Mouse (Mus musculus): ENCODE data around the gene Efcab6. TPM values are rescaled to one million over a fixed set of nuclear protein-coding genes. Genes with fewer than 3 reads are reported as not detected.
A peak's percentile ranks its signal among the peaks of the same experiment; 100 is the strongest.

The Efcab6 gene
- total RNA-seq, 1 experiment, result 0.76 TPM

GRCm38 (mm10) chr15:83883821-83884220, 181.4 kb downstream of the Efcab6 start:
- DNase-seq (ENCODE audit: low read depth, low spot score), result no peak
- Histone ChIP-seq H3K27ac (ENCODE audit: insufficient read depth, low read depth, low read length, poor library complexity, severe bottlenecking) (no peak overlapping the region), H3K4me3 (ENCODE audit: insufficient read depth in 1 of 2, low read depth in 1 of 2, low read length in 2 of 2, poor library complexity in 1 of 2, severe bottlenecking in 1 of 2) (no peak overlapping the region), H3K4me1 (ENCODE audit: control insufficient read depth in 2 of 2, insufficient read depth in 2 of 2, low read length in 2 of 2, poor library complexity in 1 of 2) (peaks cover 0 to 3% of the 10 kb centered on the region in 2 experiments; a peak in 1 of 4 replicates), H3K9me3 (ENCODE audit: control insufficient read depth, insufficient read depth, low read depth, low read length) (no peaks in the 10 kb centered on the region), H3K36me3 (ENCODE audit: control insufficient read depth, insufficient read depth, low read length, poor library complexity, severe bottlenecking) (no peaks in the 10 kb centered on the region), H3K9ac (ENCODE audit: insufficient read depth, low read depth, low read length, poor library complexity, severe bottlenecking) (no peak overlapping the region)
- in situ Hi-C loops (cut with MboI; ENCODE audit: low sequenced_read_pairs in 2 of 2, unreplicated experiment in 2 of 2), result no loop called here
- TF ChIP-seq MAFK (IDR thresholded peaks at IDR 0.05; ENCODE audit: insufficient read depth, low read depth, low read length) (no peak), CHD2 (IDR thresholded peaks at IDR 0.05; ENCODE audit: low read depth, low read length) (no peak), HCFC1 (IDR thresholded peaks at IDR 0.05; ENCODE audit: borderline replicate concordance, insufficient read depth, low read length) (no peak), ZNF384 (IDR thresholded peaks at IDR 0.05; ENCODE audit: low read depth, low read length) (no peak), ZC3H11A (IDR thresholded peaks at IDR 0.05; ENCODE audit: borderline replicate concordance, low read depth, low read length) (no peak)

- no peak for TF ChIP-seq ZC3H11A (IDR thresholded peaks at IDR 0.05; ENCODE audit: borderline replicate concordance, low read depth, low read length)
- TF ChIP-seq MAFK (IDR thresholded peaks at IDR 0.05; ENCODE audit: insufficient read depth, low read depth, low read length), result no peak
- no peak for TF ChIP-seq CHD2 (IDR thresholded peaks at IDR 0.05; ENCODE audit: low read depth, low read length)
- no peak for TF ChIP-seq ZNF384 (IDR thresholded peaks at IDR 0.05; ENCODE audit: low read depth, low read length)
- no peak for TF ChIP-seq HCFC1 (IDR thresholded peaks at IDR 0.05; ENCODE audit: borderline replicate concordance, insufficient read depth, low read length)
- H3K4me1 ChIP-seq (ENCODE audit: control insufficient read depth in 2 of 2, insufficient read depth in 2 of 2, low read length in 2 of 2, poor library complexity in 1 of 2), result peaks cover 0 to 3% of the 10 kb centered on the region in 2 experiments; a peak in 1 of 4 replicates
- in situ Hi-C loops (cut with MboI; ENCODE audit: low sequenced_read_pairs in 2 of 2, unreplicated experiment in 2 of 2), result no loop called here
- no peaks in the 10 kb centered on the region for H3K9me3 ChIP-seq (ENCODE audit: control insufficient read depth, insufficient read depth, low read depth, low read length)
- no peak overlapping the region for H3K9ac ChIP-seq (ENCODE audit: insufficient read depth, low read depth, low read length, poor library complexity, severe bottlenecking)
- no peak overlapping the region for H3K4me3 ChIP-seq (ENCODE audit: insufficient read depth in 1 of 2, low read depth in 1 of 2, low read length in 2 of 2, poor library complexity in 1 of 2, severe bottlenecking in 1 of 2)
- no peak overlapping the region for H3K27ac ChIP-seq (ENCODE audit: insufficient read depth, low read depth, low read length, poor library complexity, severe bottlenecking)
- DNase-seq (ENCODE audit: low read depth, low spot score), result peak; percentile 69
- H3K36me3 ChIP-seq (ENCODE audit: control insufficient read depth, insufficient read depth, low read length, poor library complexity, severe bottlenecking), result no peaks in the 10 kb centered on the region
These were observed 185.3 kb downstream of the Efcab6 start for GRCm38 (mm10) chr15:83879845-83880244.

- Histone ChIP-seq H3K9me3 (ENCODE audit: control insufficient read depth, insufficient read depth, low read depth, low read length) (no peaks in the 10 kb centered on the region), H3K9ac (ENCODE audit: insufficient read depth, low read depth, low read length, poor library complexity, severe bottlenecking) (no peak overlapping the region), H3K27ac (ENCODE audit: insufficient read depth, low read depth, low read length, poor library complexity, severe bottlenecking) (no peak overlapping the region), H3K4me1 (ENCODE audit: control insufficient read depth in 2 of 2, insufficient read depth in 2 of 2, low read length in 2 of 2, poor library complexity in 1 of 2) (peaks cover 0 to 2% of the 10 kb centered on the region in 2 experiments; a peak in 1 of 4 replicates), H3K36me3 (ENCODE audit: control insufficient read depth, insufficient read depth, low read length, poor library complexity, severe bottlenecking) (no peaks in the 10 kb centered on the region), H3K4me3 (ENCODE audit: insufficient read depth in 1 of 2, low read depth in 1 of 2, low read length in 2 of 2, poor library complexity in 1 of 2, severe bottlenecking in 1 of 2) (no peak overlapping the region)
- in situ Hi-C loops (cut with MboI; ENCODE audit: low sequenced_read_pairs in 2 of 2, unreplicated experiment in 2 of 2), result no loop called here
- no peak for DNase-seq (ENCODE audit: low read depth, low spot score)
- TF ChIP-seq ZC3H11A (IDR thresholded peaks at IDR 0.05; ENCODE audit: borderline replicate concordance, low read depth, low read length), result no peak
- TF ChIP-seq CHD2 (IDR thresholded peaks at IDR 0.05; ENCODE audit: low read depth, low read length), result no peak
- TF ChIP-seq MAFK (IDR thresholded peaks at IDR 0.05; ENCODE audit: insufficient read depth, low read depth, low read length), result no peak
- TF ChIP-seq HCFC1 (IDR thresholded peaks at IDR 0.05; ENCODE audit: borderline replicate concordance, insufficient read depth, low read length), result no peak
- TF ChIP-seq ZNF384 (IDR thresholded peaks at IDR 0.05; ENCODE audit: low read depth, low read length), result no peak
These were observed 187.3 kb downstream of the Efcab6 start for GRCm38 (mm10) chr15:83877898-83878297.

- Histone ChIP-seq H3K4me1 (ENCODE audit: control insufficient read depth in 2 of 2, insufficient read depth in 2 of 2, low read length in 2 of 2, poor library complexity in 1 of 2) (peaks cover 0 to 2% of the 10 kb centered on the region in 2 experiments; a peak in 1 of 4 replicates), H3K9ac (ENCODE audit: insufficient read depth, low read depth, low read length, poor library complexity, severe bottlenecking) (no peak overlapping the region), H3K9me3 (ENCODE audit: control insufficient read depth, insufficient read depth, low read depth, low read length) (no peaks in the 10 kb centered on the region), H3K36me3 (ENCODE audit: control insufficient read depth, insufficient read depth, low read length, poor library complexity, severe bottlenecking) (no peaks in the 10 kb centered on the region), H3K27ac (ENCODE audit: insufficient read depth, low read depth, low read length, poor library complexity, severe bottlenecking) (no peak overlapping the region), H3K4me3 (ENCODE audit: insufficient read depth in 1 of 2, low read depth in 1 of 2, low read length in 2 of 2, poor library complexity in 1 of 2, severe bottlenecking in 1 of 2) (no peak overlapping the region)
- in situ Hi-C loops (cut with MboI; ENCODE audit: low sequenced_read_pairs in 2 of 2, unreplicated experiment in 2 of 2), result no loop called here
- no peak for TF ChIP-seq CHD2 (IDR thresholded peaks at IDR 0.05; ENCODE audit: low read depth, low read length)
- no peak for TF ChIP-seq MAFK (IDR thresholded peaks at IDR 0.05; ENCODE audit: insufficient read depth, low read depth, low read length)
- no peak for TF ChIP-seq ZNF384 (IDR thresholded peaks at IDR 0.05; ENCODE audit: low read depth, low read length)
- no peak for TF ChIP-seq ZC3H11A (IDR thresholded peaks at IDR 0.05; ENCODE audit: borderline replicate concordance, low read depth, low read length)
- no peak for TF ChIP-seq HCFC1 (IDR thresholded peaks at IDR 0.05; ENCODE audit: borderline replicate concordance, insufficient read depth, low read length)
- DNase-seq (ENCODE audit: low read depth, low spot score), result no peak
These were observed 187.9 kb downstream of the Efcab6 start for GRCm38 (mm10) chr15:83877155-83877866.

Data from ES-E14 (cell line).